Mouse (Mus musculus) liver, postnatal 0 days (tissue): ENCODE measurements around the gene Wipf1. TPM values are rescaled to one million over a fixed set of nuclear protein-coding genes. Genes with fewer than 3 reads are reported as not detected.

ENCODE experiments used
- ATAC-seq: fragments of 200-750 bp; cut with Nextera tagmentation; 2 replicates; pipeline ENCODE4 v1.8.0; 2017; ENCODE audit warnings: mild to moderate bottlenecking, moderate library complexity
- DNase-seq: peaks from one replicate; pipeline ENCODE4 v3.0.0-alpha.2; 2016
- H3K27ac ChIP-seq: fragments of 300-500 bp; sonication (generic); 2 replicates; pipeline ENCODE4 v1.5.1; 2014; ENCODE audit warnings: antibody characterized with exemption, moderate library complexity, mild to moderate bottlenecking, low read depth
- H3K27me3 ChIP-seq: fragments of 300-500 bp; sonication (generic); 2 replicates; pipeline ENCODE4 v1.6.1; 2014; ENCODE audit warnings: low read length, control low read depth, mixed read lengths; ENCODE audit not compliant: insufficient read depth
- H3K36me3 ChIP-seq: fragments of 300-500 bp; sonication (generic); replicated peaks from 2 replicates; pipeline ENCODE4 v1.6.1; 2014; ENCODE audit warnings: mild to moderate bottlenecking, control low read depth, low read length, moderate library complexity, mixed read lengths; ENCODE audit not compliant: insufficient read depth
- H3K4me1 ChIP-seq: fragments of 300-500 bp; sonication (generic); 2 replicates; pipeline ENCODE4 v1.6.1; 2014; ENCODE audit warnings: antibody characterized with exemption, mild to moderate bottlenecking, control low read depth; ENCODE audit not compliant: insufficient read depth
- H3K4me2 ChIP-seq: fragments of 300-500 bp; sonication (generic); 2 replicates; pipeline ENCODE4 v1.6.1; 2014; ENCODE audit warnings: low read depth, mild to moderate bottlenecking, low read length, moderate library complexity, mixed read lengths
- H3K4me3 ChIP-seq: fragments of 300-500 bp; sonication (generic); 2 replicates; pipeline ENCODE4 v1.5.1; 2014; ENCODE audit warnings: low read depth, low read length
- H3K9ac ChIP-seq: fragments of 300-500 bp; sonication (generic); replicated peaks from 2 replicates; pipeline ENCODE4 v1.6.1; 2014; ENCODE audit warnings: mild to moderate bottlenecking, moderate library complexity
- H3K9me3 ChIP-seq: fragments of 300-500 bp; sonication (generic); 2 replicates; pipeline ENCODE4 v1.6.1; 2016; ENCODE audit warnings: mild to moderate bottlenecking, control low read depth, low read length, mixed read lengths
- CTCF ChIP-seq: sonication (generic); IDR thresholded peaks from 2 replicates; pipeline ENCODE4 v1.5.1; 2016; ENCODE audit warnings: antibody characterized with exemption, low read depth
- EP300 ChIP-seq: IDR thresholded peaks from 2 replicates; pipeline ENCODE4 v1.6.1; 2016; ENCODE audit warnings: antibody characterized with exemption, low read depth, mild to moderate bottlenecking
- WGBS: fragments of 180-500 bp; shearing (Covaris S2); extraction: QIAGEN DNeasy Blood & Tissue Kit; methylation state at CpG from one replicate; pipeline ENCODE4 v1.1.7; 2014; ENCODE audit not compliant: insufficient replicate concordance; 5-methylcytosine and 5-hydroxymethylcytosine counted together
- polyA plus RNA-seq: library from polyadenylated mRNA; unstranded; fragments of >200 nt; fragmentation: Nextera tagmentation; extraction: Ambion mirVana; gene quantifications from 2 replicates; pipeline ENCODE4 v1.2.1, GENCODE M21; 2015

The Wipf1 gene
- polyA plus RNA-seq, 1 experiment from 2014 or later: 4.3 TPM

- Histone ChIP-seq H3K27ac (no peak overlapping the region), H3K9ac (no peak overlapping the region), H3K4me3 (no peak overlapping the region), H3K36me3 (no peaks in the 10 kb centered on the region), H3K9me3 (no peaks in the 10 kb centered on the region), H3K4me1 (peaks cover 10% of the 10 kb centered on the region; the same call in 1 of the 2 replicates), H3K27me3 (0 out of 2 replicates have a peak, but pooled peaks cover 6% of the 10 kb centered on the region), H3K4me2 (no peak overlapping the region)
- DNase-seq (no peak), ATAC-seq (no peak)
- TF ChIP-seq CTCF (no peak), EP300 (no peak)
- WGBS: 85% methylated on average over 3 of the region's 3 CpGs
Observed at GRCm38 (mm10) chr2:73389951-73390350, 139.6 kb downstream of the Wipf1 start.

GRCm38 (mm10) chr2:73387806-73388205 lies 141.7 kb downstream of the Wipf1 start:
- ATAC-seq: no peak
- 78% methylated on average over 1 of the region's 1 CpGs for WGBS

GRCm38 (mm10) chr2:73386356-73387046 lies 143.0 kb downstream of the Wipf1 start, which contains the start of gene Gpr155:
Gene Gpr155 (minus strand): TSS chr2:73386572.
- peak within 1 kb of the TSS; percentile 72 for H3K9ac ChIP-seq
- H3K4me3 ChIP-seq: peak within 1 kb of the TSS; percentile 81
- no peaks in the 10 kb centered on the region for H3K9me3 ChIP-seq
- H3K36me3 ChIP-seq: no peaks in the 10 kb centered on the region; the same call in 1 of the 2 replicates
- DNase-seq (peak; percentile 100), ATAC-seq (peak; percentile 98)
- TF ChIP-seq EP300 (peak; percentile 32; the same call in 1 of the 2 replicates), CTCF (no peak)
- H3K27ac ChIP-seq: peak within 1 kb of the TSS; percentile 87
- peaks cover 10% of the 10 kb centered on the region; the same call in 1 of the 2 replicates for H3K4me1 ChIP-seq
- H3K4me2 ChIP-seq: peak within 1 kb of the TSS; percentile 100
- under 1% methylated on average over 42 of the region's 44 CpGs for WGBS
- 0 out of 2 replicates have a peak, but pooled peaks cover 1% of the 10 kb centered on the region for H3K27me3 ChIP-seq

More at GRCm38 (mm10) chr2:73387806-73388205, 141.7 kb downstream of the Wipf1 start:
- 0 out of 2 replicates have a peak, but pooled peaks cover 6% of the 10 kb centered on the region for H3K27me3 ChIP-seq
- H3K36me3 ChIP-seq: no peaks in the 10 kb centered on the region
- no peak overlapping the region for H3K27ac ChIP-seq
- H3K4me1 ChIP-seq: peaks cover 10% of the 10 kb centered on the region; the same call in 1 of the 2 replicates
- no peak for TF ChIP-seq CTCF
- no peak for TF ChIP-seq EP300
- H3K9me3 ChIP-seq: no peaks in the 10 kb centered on the region
- H3K9ac ChIP-seq: no peak overlapping the region
- DNase-seq: no peak
- H3K4me2 ChIP-seq: no peak overlapping the region
- no peak overlapping the region for H3K4me3 ChIP-seq

- TF ChIP-seq EP300: no peak
- TF ChIP-seq CTCF: no peak
- Histone ChIP-seq H3K9ac (peak overlapping the region; percentile 72), H3K4me1 (peaks cover 10% of the 10 kb centered on the region; the same call in 1 of the 2 replicates), H3K27ac (peak overlapping the region; percentile 74), H3K4me2 (peak overlapping the region; percentile 100), H3K9me3 (no peaks in the 10 kb centered on the region), H3K27me3 (no peaks in the 10 kb centered on the region), H3K4me3 (peak overlapping the region; percentile 81), H3K36me3 (no peaks in the 10 kb centered on the region; the same call in 1 of the 2 replicates)
- peak; percentile 35 for DNase-seq
- WGBS: 1% methylated on average over 29 of the region's 29 CpGs
- no peak; the same call in 1 of the 2 replicates for ATAC-seq
Observed at GRCm38 (mm10) chr2:73385641-73386355, 143.7 kb downstream of the Wipf1 start.

- ATAC-seq (no peak), DNase-seq (no peak)
- Histone ChIP-seq H3K9me3 (no peaks in the 10 kb centered on the region), H3K4me2 (peak overlapping the region; percentile 100), H3K4me3 (peak overlapping the region; percentile 81), H3K27me3 (no peaks in the 10 kb centered on the region), H3K36me3 (no peaks in the 10 kb centered on the region; the same call in 1 of the 2 replicates), H3K27ac (no peak overlapping the region), H3K4me1 (peaks cover 10% of the 10 kb centered on the region; the same call in 1 of the 2 replicates), H3K9ac (no peak overlapping the region; the same call in 1 of the 2 replicates)
- WGBS: 56% methylated on average over 4 of the region's 4 CpGs
- TF ChIP-seq CTCF (no peak), EP300 (no peak)
Observed at GRCm38 (mm10) chr2:73385172-73385571, 144.4 kb downstream of the Wipf1 start.
